Mouse (Mus musculus): ENCODE results near the gene Eya2. TPM values are rescaled to one million over a fixed set of nuclear protein-coding genes. Genes with fewer than 3 reads are reported as not detected.

The Eya2 gene
- total and polyA plus RNA-seq, 3 experiments: not detected

DNA sequence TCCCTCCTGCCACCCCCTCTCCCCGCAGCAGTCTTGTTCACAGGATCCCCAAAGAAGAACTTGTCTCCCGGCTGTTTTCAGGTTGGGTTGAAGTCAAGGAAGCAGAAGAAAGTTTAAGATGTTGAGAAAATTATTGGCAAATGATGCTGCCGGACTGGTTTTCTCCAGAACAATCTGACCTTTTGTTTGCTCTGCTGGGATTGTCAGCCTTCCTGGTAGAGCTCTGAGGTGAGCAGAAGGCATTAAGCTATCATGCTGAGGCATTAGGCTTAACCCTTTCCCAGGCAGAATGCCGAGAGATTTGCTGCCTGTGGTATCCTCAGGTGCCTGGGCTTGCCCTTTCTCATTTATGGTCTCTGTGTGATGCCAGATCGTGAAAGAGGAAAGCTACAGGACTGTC lies 70.3 kb downstream of the Eya2 start:
- TF ChIP-seq NRF1 (IDR thresholded peaks at IDR 0.05; ENCODE audit: insufficient read depth, low read depth, low read length, poor library complexity, severe bottlenecking): no peak
- TF ChIP-seq RAD21 (IDR thresholded peaks at IDR 0.05; ENCODE audit: low read depth, low read length): no peak
- TF ChIP-seq MYC (IDR thresholded peaks at IDR 0.05; ENCODE audit: low read depth, low read length): no peak
- no peak for TF ChIP-seq ZKSCAN1 (IDR thresholded peaks at IDR 0.05; ENCODE audit: low read depth, low read length)
- no peak for TF ChIP-seq EP300 (IDR thresholded peaks at IDR 0.05; ENCODE audit: low read depth in 1 of 2, low read length in 2 of 2)
- TF ChIP-seq GATA1 (IDR thresholded peaks at IDR 0.05; ENCODE audit: low read depth, low read length): no peak
- TF ChIP-seq CHD2 (IDR thresholded peaks at IDR 0.05; ENCODE audit: low read length): no peak
- no peak for TF ChIP-seq ZMIZ1 (IDR thresholded peaks at IDR 0.05; ENCODE audit: low read depth, low read length)
- TF ChIP-seq KAT2A (conservative IDR thresholded peaks at IDR 0.05; ENCODE audit: low read depth, low read length): no peak
- no peak for TF ChIP-seq USF1 (IDR thresholded peaks at IDR 0.05; ENCODE audit: low read depth, low read length)
- TF ChIP-seq ELF1 (IDR thresholded peaks at IDR 0.05; ENCODE audit: low read depth, low read length): no peak
- no peak for TF ChIP-seq HCFC1 (IDR thresholded peaks at IDR 0.05; ENCODE audit: low read depth, low read length)
- no peak for TF ChIP-seq MXI1 (IDR thresholded peaks at IDR 0.05; ENCODE audit: low read depth, low read length)
- TF ChIP-seq TAL1 (IDR thresholded peaks at IDR 0.05; ENCODE audit: low read length): no peak
- no peak for TF ChIP-seq ETS1 (IDR thresholded peaks at IDR 0.05; ENCODE audit: low read depth, low read length)
- TF ChIP-seq JUND (IDR thresholded peaks at IDR 0.05; ENCODE audit: low read depth, low read length): no peak
- no peak for TF ChIP-seq MEF2A (IDR thresholded peaks at IDR 0.05; ENCODE audit: extremely low read depth, insufficient replicate concordance, low read depth, low read length, poor library complexity, severe bottlenecking)
- TF ChIP-seq NELFE (IDR thresholded peaks at IDR 0.05; ENCODE audit: low read depth, low read length): no peak
- TF ChIP-seq ZNF384 (IDR thresholded peaks at IDR 0.05; ENCODE audit: low read depth, low read length): no peak

DNA sequence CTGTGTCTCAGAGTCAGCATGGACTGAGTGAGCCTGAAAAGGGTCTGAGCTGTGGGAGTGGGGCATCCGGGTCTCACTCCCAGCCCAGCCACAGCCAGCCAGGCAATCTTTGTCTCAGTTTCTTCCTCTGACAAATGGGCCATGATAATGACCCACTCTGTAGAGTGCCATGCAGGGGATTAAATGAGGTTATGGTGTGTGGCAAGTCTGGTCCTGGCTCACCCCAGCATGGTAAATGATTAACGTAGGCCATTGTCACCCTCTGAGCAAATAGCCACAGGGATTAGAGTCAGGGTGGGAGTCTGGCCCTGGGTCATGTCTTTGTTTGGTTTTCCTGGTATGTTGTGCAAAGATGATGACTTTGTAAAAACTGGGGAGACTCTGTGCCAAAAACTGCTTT lies 72.3 kb downstream of the Eya2 start:
- Histone ChIP-seq H3K9me3 (replicated peaks; ENCODE audit: insufficient read depth, low read length) (no peaks in the 10 kb centered on the region), H3K79me2 (ENCODE audit: control insufficient read depth, insufficient read depth, low read length, poor library complexity) (no peaks in the 10 kb centered on the region), H3K4me3 (ENCODE audit: control insufficient read depth in 1 of 2, insufficient read depth in 1 of 2, low read depth in 2 of 2, low read length in 2 of 2) (no peak overlapping the region), H3K9ac (ENCODE audit: control insufficient read depth, low read depth, low read length, poor library complexity, severe bottlenecking) (no peak overlapping the region), H3K27ac (ENCODE audit: control insufficient read depth, low read depth, low read length) (no peak overlapping the region), H3K4me1 (ENCODE audit: control insufficient read depth in 1 of 2, insufficient read depth in 2 of 2, low read length in 2 of 2) (no peaks in the 10 kb centered on the region), H3K27me3 (ENCODE audit: control insufficient read depth in 1 of 2, insufficient read depth in 2 of 2, low read length in 2 of 2) (no peaks in the 10 kb centered on the region), H3K36me3 (ENCODE audit: control insufficient read depth in 1 of 2, insufficient read depth in 2 of 2, low read length in 2 of 2) (no peaks in the 10 kb centered on the region)
- TF ChIP-seq HCFC1 (IDR thresholded peaks at IDR 0.05; ENCODE audit: low read depth, low read length): no peak
- no peak for TF ChIP-seq POLR2AphosphoS5 (IDR thresholded peaks at IDR 0.05; ENCODE audit: borderline replicate concordance, low read depth, low read length)
- TF ChIP-seq CHD2 (IDR thresholded peaks at IDR 0.05; ENCODE audit: low read length): no peak
- no peak for TF ChIP-seq MEF2A (IDR thresholded peaks at IDR 0.05; ENCODE audit: extremely low read depth, insufficient replicate concordance, low read depth, low read length, poor library complexity, severe bottlenecking)
- no peak for TF ChIP-seq GATA1 (IDR thresholded peaks at IDR 0.05; ENCODE audit: low read depth, low read length)
- no peak for TF ChIP-seq E2F4 (IDR thresholded peaks at IDR 0.05; ENCODE audit: borderline replicate concordance, low read depth, low read length)
- no peak for TF ChIP-seq BHLHE40 (IDR thresholded peaks at IDR 0.05; ENCODE audit: borderline replicate concordance, low read depth, low read length)
- TF ChIP-seq RAD21 (IDR thresholded peaks at IDR 0.05; ENCODE audit: low read depth, low read length): no peak
- TF ChIP-seq NRF1 (IDR thresholded peaks at IDR 0.05; ENCODE audit: insufficient read depth, low read depth, low read length, poor library complexity, severe bottlenecking): no peak
- TF ChIP-seq ZKSCAN1 (IDR thresholded peaks at IDR 0.05; ENCODE audit: low read depth, low read length): no peak
- TF ChIP-seq CHD1 (IDR thresholded peaks at IDR 0.05; ENCODE audit: low read depth, low read length): no peak
- TF ChIP-seq ZC3H11A (IDR thresholded peaks at IDR 0.05; ENCODE audit: low read depth, low read length): no peak
- no peak for TF ChIP-seq MAFK (IDR thresholded peaks at IDR 0.05; ENCODE audit: borderline replicate concordance, low read depth, low read length)
- TF ChIP-seq MAZ (IDR thresholded peaks at IDR 0.05; ENCODE audit: low read depth, low read length): no peak
- TF ChIP-seq USF2 (IDR thresholded peaks at IDR 0.05; ENCODE audit: borderline replicate concordance in 1 of 2, insufficient read depth in 1 of 2, low read depth in 1 of 2, low read length in 2 of 2): no peak
- TF ChIP-seq GABPA (IDR thresholded peaks at IDR 0.05; ENCODE audit: low read depth, low read length): no peak
- no peak for TF ChIP-seq MYB (IDR thresholded peaks at IDR 0.05; ENCODE audit: low read depth, low read length)
- TF ChIP-seq MAX (IDR thresholded peaks at IDR 0.05; ENCODE audit: low read length): no peak
- no peak for DNase-seq (ENCODE audit: low read depth, low spot score)

More for the DNA sequence above, 70.3 kb downstream of the Eya2 start:
- Histone ChIP-seq H3K27ac (ENCODE audit: control insufficient read depth, low read depth, low read length) (no peak overlapping the region), H3K4me3 (ENCODE audit: control insufficient read depth in 1 of 2, insufficient read depth in 1 of 2, low read depth in 2 of 2, low read length in 2 of 2) (no peak overlapping the region), H3K4me1 (ENCODE audit: control insufficient read depth in 1 of 2, insufficient read depth in 2 of 2, low read length in 2 of 2) (no peaks in the 10 kb centered on the region), H3K27me3 (ENCODE audit: control insufficient read depth in 1 of 2, insufficient read depth in 2 of 2, low read length in 2 of 2) (no peaks in the 10 kb centered on the region), H3K9me3 (replicated peaks; ENCODE audit: insufficient read depth, low read length) (no peaks in the 10 kb centered on the region), H3K36me3 (ENCODE audit: control insufficient read depth in 1 of 2, insufficient read depth in 2 of 2, low read length in 2 of 2) (no peaks in the 10 kb centered on the region), H3K79me2 (ENCODE audit: control insufficient read depth, insufficient read depth, low read length, poor library complexity) (no peaks in the 10 kb centered on the region), H3K9ac (ENCODE audit: control insufficient read depth, low read depth, low read length, poor library complexity, severe bottlenecking) (no peak overlapping the region)
- no peak for DNase-seq (ENCODE audit: low read depth, low spot score)
